Mouse (Mus musculus): ENCODE results near the gene Olfr223.
"Not testable (repeated sequence)": the region's sequence is repeated elsewhere in the genome, so short reads cannot be mapped to it uniquely, and the experiment has no call there.

DNA sequence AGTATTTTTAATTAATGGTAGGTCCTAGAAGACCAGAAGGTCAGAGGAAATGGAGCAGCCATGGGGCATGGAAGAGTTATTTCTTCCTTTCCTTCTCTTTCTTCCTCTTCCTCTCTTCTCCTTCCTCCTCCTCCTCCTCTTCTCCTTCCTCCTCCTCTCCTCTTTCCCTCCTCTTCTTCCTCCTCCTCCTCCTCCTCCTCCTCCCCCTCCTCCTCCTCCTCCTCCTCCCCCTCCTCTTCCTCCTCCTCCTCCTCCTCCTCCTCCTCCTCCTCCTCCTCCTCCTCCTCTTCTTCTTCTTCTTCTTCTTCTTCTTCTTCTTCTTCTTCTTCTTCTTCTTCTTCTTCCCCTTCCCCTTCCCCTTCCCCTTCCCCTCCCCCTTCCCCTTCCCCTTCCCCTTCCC lies 17.0 kb downstream of the Olfr223 start, which contains the start of gene Olfr222:
- TF ChIP-seq CTCF (IDR thresholded peaks at IDR 0.05; ENCODE audit: low read depth); EP300 (optimal IDR thresholded peaks at IDR 0.05): not testable (repeated sequence)

Data from stomach, postnatal 0 days (tissue).